In the genomic region with DNA sequence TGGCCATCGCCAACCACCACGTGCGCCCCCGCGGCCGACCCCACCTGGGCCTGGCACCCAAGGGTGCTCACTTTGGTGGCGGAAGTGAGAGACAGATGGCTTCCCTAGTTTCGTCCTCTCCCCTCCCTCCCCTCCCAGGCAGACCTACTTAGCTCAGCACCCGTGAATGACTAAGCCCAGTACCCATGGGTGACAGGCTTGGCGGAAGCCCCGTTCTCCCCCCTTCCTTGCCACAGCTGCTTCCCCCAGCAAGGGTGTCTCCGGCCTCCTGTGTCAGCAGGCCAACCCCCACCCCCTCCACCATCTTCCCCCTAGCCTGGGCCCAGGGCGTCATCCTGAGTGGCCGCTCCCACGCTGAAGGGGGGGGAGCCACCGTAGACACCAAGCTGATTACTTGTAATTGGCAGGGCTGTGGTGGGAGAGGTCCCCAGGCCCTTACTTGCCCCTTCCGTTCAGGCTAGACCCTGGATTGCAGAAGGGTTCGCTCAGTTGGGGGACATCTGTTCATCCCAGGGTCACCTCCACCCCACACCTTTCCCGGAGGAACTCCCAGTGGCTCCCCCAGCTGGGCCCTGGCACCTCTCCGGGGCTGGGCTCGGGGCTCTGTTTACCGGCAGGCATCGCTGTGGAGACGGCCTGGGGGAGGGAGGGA, we compare ENCODE assay signal across 7 mouse cellular contexts. TPM values are rescaled to one million over a fixed set of nuclear protein-coding genes. Genes with fewer than 3 reads are reported as not detected.
DNase-seq lines count a peak whose midpoint lies in the region; ATAC-seq and TF ChIP-seq lines count a peak whose summit lies in the region.

No protein-coding gene starts in this region.

- no peaks in the 10 kb centered on the region for H3K9me3 ChIP-seq in kidney, postnatal 0 days (replicated peaks; ENCODE audit: low read length)
- no peaks in the 10 kb centered on the region for H3K9me3 ChIP-seq in stomach, postnatal 0 days (ENCODE audit: control insufficient read depth, low read length)

- peak; percentile 64 to 70 for DNase-seq in thymus, postnatal 10 days (ENCODE audit: low spot score in 2 of 2)
- no peak for DNase-seq in thymus, postnatal 36 days
- peak; percentile 64 to 68 for DNase-seq in cerebellum, adult 2 months
- peak; percentile 63 for DNase-seq in kidney, postnatal 0 days (ENCODE audit: low spot score)
- peak; percentile 71 for DNase-seq in stomach, postnatal 0 days (ENCODE audit: low spot score)

- H3K27me3 ChIP-seq in cerebellum, adult 2 months (ENCODE audit: control insufficient read depth, insufficient read depth, low read length) = no peaks in the 10 kb centered on the region
- no peaks in the 10 kb centered on the region for H3K27me3 ChIP-seq in kidney, postnatal 0 days (ENCODE audit: insufficient read depth, low read length)
- no peaks in the 10 kb centered on the region for H3K27me3 ChIP-seq in stomach, postnatal 0 days (ENCODE audit: control insufficient read depth, insufficient read depth, low read length)

- peak overlapping the region; percentile 78 for H3K27ac ChIP-seq in cerebellum, adult 2 months (ENCODE audit: insufficient read depth, low read length)
- H3K27ac ChIP-seq in kidney, postnatal 0 days = peak overlapping the region; percentile 91
- peak overlapping the region; percentile 96 for H3K27ac ChIP-seq in stomach, postnatal 0 days (replicated peaks)

- peak overlapping the region; percentile 84 for H3K9ac ChIP-seq in kidney, postnatal 0 days (ENCODE audit: low read depth, low read length)
- peak overlapping the region; percentile 87 for H3K9ac ChIP-seq in stomach, postnatal 0 days (ENCODE audit: low read length)

- TF ChIP-seq CTCF in cerebellum, adult 2 months (IDR thresholded peaks at IDR 0.05; ENCODE audit: borderline replicate concordance, insufficient read depth, low read depth, low read length) = no peak
- no peak for TF ChIP-seq CTCF in kidney, postnatal 0 days (IDR thresholded peaks at IDR 0.05; ENCODE audit: low read depth)
- peak; percentile 29; the same call in 1 of the 2 replicates for TF ChIP-seq CTCF in stomach, postnatal 0 days (IDR thresholded peaks at IDR 0.05; ENCODE audit: low read depth)

- H3K36me3 ChIP-seq in kidney, postnatal 0 days (ENCODE audit: insufficient read depth, low read length) = no peaks in the 10 kb centered on the region
- no peaks in the 10 kb centered on the region for H3K36me3 ChIP-seq in stomach, postnatal 0 days (ENCODE audit: control insufficient read depth, insufficient read depth, low read length)

- peak; percentile 12 for ATAC-seq in granulocyte monocyte progenitor cell, adult 5-6 weeks (replicated peaks; ENCODE audit: poor library complexity, severe bottlenecking)
- ATAC-seq in kidney, postnatal 0 days (replicated peaks; ENCODE audit: low FRiP score, low read depth) = 0 out of 2 replicates have a peak, but pooled peaks have one; percentile 0
- peak; percentile 6 for ATAC-seq in megakaryocyte, adult 5-6 weeks (ENCODE audit: poor library complexity, severe bottlenecking)
- no peak for ATAC-seq in stomach, postnatal 0 days (ENCODE audit: low FRiP score, low TSS enrichment)

- WGBS in cerebellum, adult 2 months = 2% methylated on average over 24 of the region's 24 CpGs
- WGBS in kidney, postnatal 0 days = under 1% methylated on average over 23 of the region's 24 CpGs
- under 1% methylated on average over 24 of the region's 24 CpGs for WGBS in stomach, postnatal 0 days

- 0 out of 2 replicates have a peak, but pooled peaks have one; percentile 24 for TF ChIP-seq POLR2A in cerebellum, adult 2 months (IDR thresholded peaks at IDR 0.05; ENCODE audit: borderline replicate concordance, insufficient read depth, low read length)

- H3K4me1 ChIP-seq in cerebellum, adult 2 months (ENCODE audit: control insufficient read depth, insufficient read depth, low read length) = peaks cover 26% of the 10 kb centered on the region
- peaks cover 20% of the 10 kb centered on the region for H3K4me1 ChIP-seq in kidney, postnatal 0 days (replicated peaks; ENCODE audit: insufficient read depth, low read length)
- H3K4me1 ChIP-seq in stomach, postnatal 0 days (replicated peaks; ENCODE audit: control insufficient read depth, insufficient read depth) = peaks cover 14% of the 10 kb centered on the region

- H3K4me2 ChIP-seq in kidney, postnatal 0 days (ENCODE audit: low read length) = peak overlapping the region; percentile 91
- H3K4me2 ChIP-seq in stomach, postnatal 0 days (replicated peaks; ENCODE audit: low read depth) = peak overlapping the region; percentile 91

- TF ChIP-seq EP300 in stomach, postnatal 0 days (optimal IDR thresholded peaks at IDR 0.05) = no peak

- H3K4me3 ChIP-seq in cerebellum, adult 2 months (replicated peaks; ENCODE audit: insufficient read depth, low read depth, low read length) = peak overlapping the region; percentile 80
- peak overlapping the region; percentile 66 for H3K4me3 ChIP-seq in kidney, postnatal 0 days (replicated peaks; ENCODE audit: low read depth, low read length)
- peak overlapping the region; percentile 98 for H3K4me3 ChIP-seq in stomach, postnatal 0 days (ENCODE audit: low read depth, low read length)

RNA-seq across cellular contexts. Expression of a gene that starts 3.2 kb away (rescaled TPM):
- polyA plus RNA-seq in cerebellum, adult 2 months (2012; rRNA removed) = 61.6 and 62.9 TPM in 2 replicates
- total RNA-seq in granulocyte monocyte progenitor cell, adult 5-6 weeks (2014; fragmentation: Nextera tagmentation) = 16.1 and 20.6 TPM in 2 replicates
- 7.1 and 8.0 TPM in 2 replicates for total RNA-seq in granulocyte monocyte progenitor cell, adult 5-6 weeks (2017)
- 33.7 and 37.4 TPM in 2 replicates for polyA plus RNA-seq in kidney, postnatal 0 days (2015; fragmentation: Nextera tagmentation; extraction: Ambion mirVana)
- 25.0 and 27.0 TPM in 2 replicates for total RNA-seq in megakaryocyte, adult 5-6 weeks (2015)
- total RNA-seq in megakaryocyte, adult 5-6 weeks (2017) = 8.8 and 14.5 TPM in 2 replicates
- polyA plus RNA-seq in stomach, postnatal 0 days (2015; fragmentation: Nextera tagmentation; extraction: Ambion mirVana) = 87.5 and 94.1 TPM in 2 replicates

RNA-seq across cellular contexts. Expression of a gene that starts 29.5 kb away (rescaled TPM):
- 34.8 and 36.0 TPM in 2 replicates for polyA plus RNA-seq in cerebellum, adult 2 months (2012; rRNA removed)
- total RNA-seq in granulocyte monocyte progenitor cell, adult 5-6 weeks (2014; fragmentation: Nextera tagmentation) = 6.3 and 22.9 TPM in 2 replicates
- 7.8 and 8.1 TPM in 2 replicates for total RNA-seq in granulocyte monocyte progenitor cell, adult 5-6 weeks (2017)
- polyA plus RNA-seq in kidney, postnatal 0 days (2015; fragmentation: Nextera tagmentation; extraction: Ambion mirVana) = 28.4 and 32.0 TPM in 2 replicates
- 10.1 and 13.7 TPM in 2 replicates for total RNA-seq in megakaryocyte, adult 5-6 weeks (2015)
- total RNA-seq in megakaryocyte, adult 5-6 weeks (2017) = 12.9 and 13.3 TPM in 2 replicates
- polyA plus RNA-seq in stomach, postnatal 0 days (2015; fragmentation: Nextera tagmentation; extraction: Ambion mirVana) = 18.7 and 20.9 TPM in 2 replicates

RNA-seq across cellular contexts. Expression of a gene that starts 32.5 kb away (rescaled TPM):
- 161 and 187 TPM in 2 replicates for polyA plus RNA-seq in cerebellum, adult 2 months (2012; rRNA removed)
- total RNA-seq in granulocyte monocyte progenitor cell, adult 5-6 weeks (2014; fragmentation: Nextera tagmentation) = 35.0 and 72.7 TPM in 2 replicates
- total RNA-seq in granulocyte monocyte progenitor cell, adult 5-6 weeks (2017) = 46.7 and 50.8 TPM in 2 replicates
- polyA plus RNA-seq in kidney, postnatal 0 days (2015; fragmentation: Nextera tagmentation; extraction: Ambion mirVana) = 162 and 166 TPM in 2 replicates
- 33.9 and 40.6 TPM in 2 replicates for total RNA-seq in megakaryocyte, adult 5-6 weeks (2015)
- total RNA-seq in megakaryocyte, adult 5-6 weeks (2017) = 38.2 and 47.8 TPM in 2 replicates
- polyA plus RNA-seq in stomach, postnatal 0 days (2015; fragmentation: Nextera tagmentation; extraction: Ambion mirVana) = 135 and 142 TPM in 2 replicates

RNA-seq across cellular contexts. Expression of a gene that starts 38.2 kb away (rescaled TPM):
- polyA plus RNA-seq in cerebellum, adult 2 months (2012; rRNA removed) = 1,163 and 1,164 TPM in 2 replicates
- total RNA-seq in granulocyte monocyte progenitor cell, adult 5-6 weeks (2014; fragmentation: Nextera tagmentation) = 843 and 1,029 TPM in 2 replicates
- 1,504 and 1,576 TPM in 2 replicates for total RNA-seq in granulocyte monocyte progenitor cell, adult 5-6 weeks (2017)
- 560 and 590 TPM in 2 replicates for polyA plus RNA-seq in kidney, postnatal 0 days (2015; fragmentation: Nextera tagmentation; extraction: Ambion mirVana)
- 394 and 408 TPM in 2 replicates for total RNA-seq in megakaryocyte, adult 5-6 weeks (2015)
- total RNA-seq in megakaryocyte, adult 5-6 weeks (2017) = 983 and 1,066 TPM in 2 replicates
- polyA plus RNA-seq in stomach, postnatal 0 days (2015; fragmentation: Nextera tagmentation; extraction: Ambion mirVana) = 337 and 380 TPM in 2 replicates

RNA-seq across cellular contexts. Expression of a gene that starts 39.6 kb away (rescaled TPM):
- 0.33 and 0.41 TPM in 2 replicates for polyA plus RNA-seq in cerebellum, adult 2 months (2012; rRNA removed)
- 0.43 TPM in 1 of 2 replicates, not detected in the other for total RNA-seq in granulocyte monocyte progenitor cell, adult 5-6 weeks (2014; fragmentation: Nextera tagmentation)
- 0.86 and 1.3 TPM in 2 replicates for total RNA-seq in granulocyte monocyte progenitor cell, adult 5-6 weeks (2017)
- 0.29 and 0.36 TPM in 2 replicates for polyA plus RNA-seq in kidney, postnatal 0 days (2015; fragmentation: Nextera tagmentation; extraction: Ambion mirVana)
- 0.50 and 0.58 TPM in 2 replicates for total RNA-seq in megakaryocyte, adult 5-6 weeks (2015)
- total RNA-seq in megakaryocyte, adult 5-6 weeks (2017) = 0.40 and 0.89 TPM in 2 replicates
- polyA plus RNA-seq in stomach, postnatal 0 days (2015; fragmentation: Nextera tagmentation; extraction: Ambion mirVana) = 9.3 and 10.4 TPM in 2 replicates

Comparison
In these comparisons a context has a peak if more than half of its experiments do, and no peak if none do; other contexts are left out.
1. DNase-seq: peak in thymus, postnatal 10 days (2 of 2), cerebellum, adult 2 months (2 of 2), kidney, postnatal 0 days (single experiment) and stomach, postnatal 0 days (single experiment); none in thymus, postnatal 36 days (0 of 2).
2. Peak in every context shown above with its lines, with median percentiles within 50 percentile points of each other: H3K27ac ChIP-seq and H3K4me3 ChIP-seq.